Mouse (Mus musculus) heart, adult 18-20 months (tissue): ENCODE measurements around the gene Shc1. TPM values are rescaled to one million over a fixed set of nuclear protein-coding genes. Genes with fewer than 3 reads are reported as not detected.
A peak's percentile ranks its signal among the peaks of the same experiment; 100 is the strongest.

ENCODE experiments used
- DNase-seq, 2 experiments: peaks; one replicate each; pipeline ENCODE4 v3.0.0; 2021 to 2022; ENCODE audit warnings: mixed read lengths in 1 of 2
- total RNA-seq, 2 experiments: library from RNA; stranded (reverse); gene quantifications; 2 replicates each; pipeline ENCODE4 v1.2.3; 2021

Shc1 gene
- total RNA-seq, 2 experiments from 2014 or later, result 33.2 to 36.1 TPM

DNA sequence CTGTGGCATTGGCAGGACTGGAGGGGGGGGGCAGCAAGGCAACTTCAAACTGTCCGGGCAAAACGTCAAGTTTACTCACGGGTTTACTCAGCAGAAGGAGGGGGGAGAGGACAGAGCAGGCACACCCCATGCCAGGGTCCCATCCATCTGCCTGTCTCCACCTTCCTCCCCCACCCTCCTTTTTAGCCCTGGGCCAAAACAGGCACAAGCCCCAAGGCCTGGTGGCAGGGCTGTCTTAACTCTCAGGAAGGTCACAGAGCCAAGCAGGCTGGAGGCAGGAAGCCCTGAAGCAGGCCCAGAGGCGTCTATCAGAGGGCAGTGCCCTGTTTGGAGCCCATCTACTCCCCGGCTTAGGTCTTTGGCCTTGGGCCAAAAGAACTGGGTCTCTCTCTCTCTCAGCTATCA, 28.1 kb upstream of the Shc1 start:
- peak; percentile 72 to 81 for DNase-seq

DNA sequence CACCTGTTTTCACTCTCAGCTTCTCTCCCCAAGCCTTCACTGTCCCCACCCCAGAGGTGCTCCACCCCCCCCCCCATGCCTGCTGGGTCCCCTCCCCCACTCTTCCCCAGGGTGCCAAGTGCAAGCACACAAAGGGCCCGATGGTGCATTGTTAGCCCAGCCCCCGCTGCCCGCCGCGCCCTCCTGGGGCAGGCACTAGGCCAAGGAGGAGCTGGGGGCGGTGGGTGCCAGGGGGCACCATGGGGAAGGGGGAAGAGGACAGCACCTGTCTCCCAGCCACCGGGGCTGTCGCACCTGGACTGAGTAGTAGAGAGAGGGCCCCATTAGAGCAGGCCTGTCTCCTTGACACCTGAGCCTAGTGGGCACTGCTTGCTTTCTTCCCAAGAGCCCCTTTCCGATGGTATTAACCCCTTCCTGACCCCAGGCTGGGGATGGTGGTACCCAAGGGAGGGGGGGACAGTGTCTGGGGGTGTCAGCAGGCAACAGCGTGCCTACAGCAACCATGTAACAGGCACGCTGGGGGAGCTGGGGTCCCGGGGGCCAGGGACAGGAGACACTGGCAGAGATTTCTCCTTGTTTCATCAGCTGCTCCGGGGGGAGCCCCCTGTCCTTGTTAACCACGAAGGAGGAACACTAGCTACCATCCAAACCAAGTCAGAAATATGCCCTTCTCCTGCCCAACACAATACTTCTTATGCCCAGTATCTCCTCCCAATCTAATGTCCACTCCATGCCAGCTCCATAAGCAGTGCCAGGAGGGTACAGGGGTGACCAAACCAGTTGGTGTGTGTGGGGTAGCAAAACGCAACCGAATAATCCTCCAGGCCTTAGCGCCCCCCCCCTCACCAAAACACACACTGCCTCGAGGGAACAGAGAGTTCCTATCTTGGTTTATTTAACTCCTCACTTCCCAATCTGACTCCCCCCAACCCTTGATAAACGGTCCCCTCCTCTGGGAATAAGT, 27.3 kb upstream of the Shc1 start:
- DNase-seq, result peak in 1 of 2 experiments; percentile 48

DNA sequence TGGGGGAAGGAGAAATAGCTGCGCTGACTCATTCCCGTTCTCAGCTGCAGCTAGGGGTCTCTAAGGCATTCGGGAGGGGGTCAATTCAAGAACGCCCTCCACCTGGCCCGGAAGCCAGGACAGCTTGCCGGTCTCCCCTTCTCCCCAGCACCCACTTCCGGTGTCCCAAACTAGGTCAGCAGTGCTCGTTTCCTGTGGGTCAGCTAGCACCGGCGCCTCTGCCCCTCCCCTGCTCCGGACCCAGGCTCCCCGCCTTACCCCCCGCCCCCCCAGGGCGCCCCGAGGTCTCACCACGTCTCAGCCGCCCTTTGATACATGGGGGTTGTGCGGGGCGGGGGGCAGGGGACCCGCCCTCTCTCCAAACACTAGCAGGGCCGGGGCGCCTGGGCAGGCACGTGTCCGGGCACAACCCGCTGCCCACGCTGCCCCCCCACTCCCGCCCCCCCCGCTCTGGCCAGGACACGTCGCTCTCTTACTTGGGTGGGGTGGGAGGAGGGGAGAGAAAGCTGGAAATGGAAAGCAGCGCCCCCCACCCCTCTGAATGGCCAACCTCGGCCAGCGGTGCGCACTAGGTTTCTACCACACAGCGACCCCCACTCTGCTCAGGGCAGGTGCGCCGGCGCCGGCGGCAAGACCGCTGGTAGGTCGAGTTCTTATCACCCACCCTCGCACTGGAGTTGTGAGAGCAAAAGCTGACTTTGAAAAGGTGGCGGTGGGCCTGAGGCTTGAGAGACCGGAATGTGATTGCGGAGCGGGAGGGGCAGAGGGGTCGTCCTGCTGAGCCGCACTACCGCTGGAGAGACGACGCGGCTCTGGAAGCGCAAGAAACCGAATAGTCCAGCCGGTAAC, 26.4 kb upstream of the Shc1 start:
- peak; percentile 81 to 89 for DNase-seq

DNA sequence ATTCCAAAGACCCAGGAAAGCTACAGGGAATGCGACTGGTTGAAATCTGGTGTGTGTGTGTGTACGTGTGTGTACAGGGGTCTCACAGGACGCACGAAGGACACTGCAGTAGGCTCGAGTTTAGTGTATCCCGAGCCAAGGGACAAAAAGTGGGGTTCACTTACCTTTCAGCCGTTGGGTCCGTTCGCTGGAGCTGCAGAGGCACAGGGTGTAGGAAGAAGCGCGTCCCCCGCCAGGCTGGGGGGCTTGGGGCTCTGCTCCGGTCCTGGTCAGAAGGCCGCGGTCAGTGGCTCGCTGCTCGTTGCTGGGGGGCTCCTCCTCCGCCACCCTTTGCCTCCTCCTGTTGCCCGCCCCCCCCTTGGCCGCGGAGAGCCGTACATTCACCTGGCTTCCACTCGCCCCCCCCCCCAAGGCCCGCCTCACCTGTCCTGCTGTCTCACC, 25.4 kb upstream of the Shc1 start:
- peak; percentile 52 to 66 for DNase-seq

DNA sequence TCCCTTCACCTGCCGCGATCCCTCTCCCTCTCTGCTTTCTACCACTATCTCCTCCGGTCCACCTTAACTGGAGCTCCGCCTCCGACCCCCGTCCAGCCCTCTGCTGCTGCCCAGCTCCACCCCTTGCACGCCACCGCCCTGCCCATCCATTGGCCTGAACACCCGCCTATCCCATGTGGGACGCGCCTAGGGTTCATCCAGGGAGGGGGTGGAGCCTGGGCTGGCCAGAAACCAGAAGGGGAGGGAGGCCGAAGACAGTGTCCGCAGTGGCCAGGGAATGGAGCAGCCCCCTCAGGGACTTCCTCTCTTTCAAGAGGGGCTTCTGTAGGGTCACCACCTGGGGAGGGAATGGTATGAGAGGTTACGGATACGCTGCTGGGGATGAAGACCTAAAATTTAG, 24.6 kb upstream of the Shc1 start:
- peak; percentile 100 for DNase-seq

DNA sequence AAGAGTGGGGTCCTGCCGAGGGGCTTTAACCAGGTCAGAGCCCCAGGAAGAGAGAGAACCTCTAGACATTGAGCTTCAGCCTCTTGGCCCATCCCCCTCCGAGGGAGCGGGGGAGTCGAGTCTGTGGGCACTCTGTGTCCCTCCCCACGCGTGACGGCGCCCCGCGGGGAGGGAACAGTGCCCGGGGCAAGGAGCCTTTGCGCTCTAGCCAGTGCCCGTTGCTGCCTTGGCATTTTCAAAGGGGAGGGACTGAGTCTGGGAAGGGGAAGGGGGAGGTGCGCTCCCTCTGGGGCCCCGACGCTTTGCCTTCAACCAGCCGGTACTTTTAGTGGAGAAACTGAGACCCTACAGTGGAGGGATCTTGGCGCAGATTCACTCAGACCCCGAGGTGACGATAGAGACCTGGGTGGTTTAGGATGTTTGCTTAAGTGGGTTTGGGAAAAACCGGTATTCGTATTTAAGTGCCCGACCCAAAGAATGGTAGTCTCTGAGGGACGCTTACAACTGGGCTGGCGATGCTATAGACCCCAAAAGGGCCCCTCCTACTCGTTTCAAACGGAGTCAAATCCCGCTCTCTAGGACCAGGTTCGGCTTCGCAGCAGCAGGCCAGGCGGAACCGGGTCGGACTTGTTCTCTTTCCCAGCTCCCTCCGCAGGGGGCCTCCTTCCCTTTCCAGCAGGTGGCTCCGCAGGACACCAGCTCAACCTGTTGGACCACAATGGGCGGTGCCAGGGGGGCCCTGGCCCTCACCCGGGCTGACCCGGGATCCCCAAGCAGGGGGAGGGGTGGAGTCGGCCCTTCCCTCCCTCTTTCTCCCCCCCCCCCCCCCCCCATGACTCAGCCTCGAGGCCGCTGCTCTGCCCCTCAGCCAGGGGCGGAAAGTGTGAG, 24.0 kb upstream of the Shc1 start, which contains the start of gene Zbtb7b:
Zbtb7b (minus strand) TSS at position 771 of the 888 bp plus-strand sequence.
- DNase-seq, result peak; percentile 83 to 84

DNA sequence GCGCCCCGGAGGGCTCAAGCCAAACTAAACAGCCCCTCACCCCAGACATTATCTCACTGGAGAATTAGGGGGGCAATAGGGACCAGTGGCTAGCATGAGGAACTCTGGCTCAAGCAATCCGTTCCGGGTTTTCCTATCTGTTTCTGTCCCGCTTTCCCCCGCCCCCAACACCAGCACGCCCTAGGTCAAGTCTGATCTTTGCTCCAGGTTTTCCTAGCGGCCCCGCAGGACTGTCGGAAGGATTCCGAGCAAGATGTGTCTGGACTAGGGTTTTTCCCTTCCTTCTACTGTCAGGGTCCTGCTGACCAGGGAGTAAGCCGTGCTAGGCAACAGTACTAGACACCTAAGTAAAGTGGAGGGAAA, 23.4 kb upstream of the Shc1 start:
- DNase-seq, result peak; percentile 90 to 91

DNA sequence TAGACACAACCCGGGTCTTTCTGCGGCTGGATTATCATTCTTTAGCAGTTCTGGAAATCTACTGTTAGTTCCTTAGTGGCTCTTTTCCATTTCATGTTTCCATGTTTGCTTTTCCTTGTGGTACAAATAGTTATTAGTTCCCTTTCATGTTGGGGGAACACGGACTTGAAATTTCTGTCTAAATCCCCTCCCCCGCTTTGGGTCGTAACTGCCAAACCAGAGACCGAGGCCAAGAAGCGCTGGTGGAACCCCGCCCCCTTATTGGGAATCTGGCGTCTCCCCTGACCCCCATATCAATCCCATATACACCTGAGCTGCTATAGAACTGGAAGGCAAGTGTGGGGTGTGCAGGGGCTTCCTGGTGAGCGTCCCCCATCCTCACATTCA, 22.8 kb upstream of the Shc1 start:
- peak in 1 of 2 experiments; percentile 51 for DNase-seq

DNA sequence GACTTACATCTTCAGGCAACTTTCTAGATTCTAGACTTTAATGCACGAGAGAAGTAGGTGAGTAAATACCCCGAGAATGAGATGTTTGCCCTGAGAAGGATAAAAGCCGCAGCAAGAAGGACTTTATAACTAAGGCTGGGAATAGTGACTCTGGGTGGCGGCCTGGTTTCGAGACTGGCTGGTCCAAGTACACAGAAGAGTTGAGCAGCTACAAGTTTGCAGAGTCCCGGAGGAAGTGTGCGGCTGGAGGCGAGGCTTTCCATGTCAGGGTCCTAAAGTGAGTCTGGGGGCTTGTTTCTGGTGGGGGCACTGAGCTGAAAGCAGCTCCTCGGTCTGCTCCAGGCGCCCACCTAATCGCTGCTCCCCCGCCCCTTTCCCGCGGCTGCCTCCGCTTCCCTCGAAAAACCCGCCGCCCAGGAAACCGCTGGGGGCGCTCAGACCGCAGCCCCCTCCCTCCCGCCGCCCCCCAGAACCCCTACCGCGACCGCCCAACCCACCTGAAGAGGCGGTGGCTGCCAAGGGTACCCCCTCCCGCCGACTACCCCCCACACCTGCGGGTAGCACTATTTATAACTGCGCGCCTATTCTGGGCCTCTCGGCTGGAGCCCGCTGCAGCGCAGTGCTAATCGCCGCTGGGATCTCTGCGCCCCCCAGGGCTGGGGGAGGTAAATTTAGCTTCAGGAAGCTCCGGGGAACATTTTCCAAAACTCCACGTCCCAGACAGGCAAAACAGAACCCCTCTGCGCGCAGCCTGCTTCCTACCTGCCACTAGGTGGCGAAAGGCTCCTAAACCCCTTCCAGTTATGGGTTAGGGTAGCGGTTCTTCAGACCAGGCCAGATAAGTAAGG, 22.2 kb upstream of the Shc1 start:
- peak; percentile 80 to 84 for DNase-seq

DNA sequence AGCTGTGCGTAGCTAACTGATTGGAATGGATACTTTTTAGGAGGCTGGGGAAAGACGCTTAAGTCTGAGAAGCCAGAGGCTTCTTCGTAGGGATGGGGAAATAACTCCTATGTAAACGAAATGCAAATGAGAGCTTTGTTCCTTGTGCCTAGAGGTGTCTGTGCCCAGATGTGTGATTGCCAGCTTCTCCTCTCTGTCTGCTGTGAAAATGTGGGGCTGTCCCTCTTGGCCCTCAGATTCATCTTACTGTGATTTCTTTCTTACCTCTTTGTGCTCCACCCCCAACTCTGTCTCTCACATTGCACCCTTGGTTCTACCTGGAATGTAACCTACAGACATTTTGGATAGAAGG, 21.6 kb upstream of the Shc1 start:
- no peak for DNase-seq

DNA sequence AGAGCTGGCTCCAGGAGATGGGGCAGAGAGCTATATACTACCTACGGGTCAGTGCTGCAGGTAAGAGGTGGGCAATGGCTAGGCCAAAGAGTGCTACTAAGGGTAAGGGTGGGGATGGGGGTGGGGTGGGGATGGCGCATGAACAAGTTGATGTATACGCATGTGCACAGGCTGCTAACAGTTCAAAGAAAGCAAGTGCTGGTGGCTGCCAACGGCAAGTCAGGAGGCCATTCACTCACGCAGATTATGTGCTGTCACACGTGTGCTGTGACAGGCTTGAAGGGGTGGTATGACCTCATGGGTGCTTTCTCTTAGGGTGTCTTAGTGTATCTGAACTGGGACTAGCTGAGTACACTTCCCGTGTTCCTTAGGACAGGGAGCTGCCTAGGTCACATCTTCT, 16.9 kb upstream of the Shc1 start:
- no peak for DNase-seq

DNA sequence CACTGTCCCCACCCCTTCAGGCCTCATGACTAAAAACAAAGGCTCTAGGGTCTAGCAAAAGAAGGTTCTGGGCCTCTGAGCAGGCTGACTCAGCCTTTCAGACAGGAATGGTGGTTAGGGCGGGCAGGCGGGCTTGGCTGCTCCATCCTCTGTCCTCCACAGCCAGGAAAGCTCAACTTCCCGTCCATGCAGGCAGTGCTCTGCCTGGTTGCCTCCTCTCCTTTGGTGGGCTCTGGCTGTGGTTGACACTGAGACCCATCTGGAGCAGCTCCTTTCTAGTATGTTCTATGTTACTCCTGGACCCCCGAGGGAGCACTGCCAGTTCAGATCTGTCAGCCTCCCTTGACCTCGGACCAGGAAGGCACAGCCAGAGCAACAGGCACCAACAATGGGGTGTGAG, 15.6 kb upstream of the Shc1 start, which contains the start of gene Lenep:
Lenep (minus strand) TSS at position 101 of the 400 bp plus-strand sequence.
- DNase-seq, result no peak

DNA sequence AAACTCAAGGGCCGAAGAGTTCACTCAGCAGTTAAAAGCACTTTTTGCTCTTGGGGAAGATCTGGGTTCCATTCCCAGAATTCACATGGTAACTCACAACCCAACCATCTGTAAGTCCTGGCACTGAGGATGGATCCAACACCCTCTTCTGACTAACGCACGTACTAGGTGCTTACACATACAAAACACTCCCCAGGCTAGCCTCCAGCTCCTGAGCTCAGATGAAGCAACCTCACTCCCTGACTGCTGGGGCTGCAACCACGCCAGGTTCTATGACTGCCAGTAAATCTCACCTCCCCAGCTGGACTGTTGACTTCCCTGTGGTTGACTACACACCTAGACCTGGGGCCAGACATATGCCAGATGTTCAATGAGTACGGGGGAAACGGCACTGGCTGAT, 11.4 kb upstream of the Shc1 start:
- no peak for DNase-seq

DNA sequence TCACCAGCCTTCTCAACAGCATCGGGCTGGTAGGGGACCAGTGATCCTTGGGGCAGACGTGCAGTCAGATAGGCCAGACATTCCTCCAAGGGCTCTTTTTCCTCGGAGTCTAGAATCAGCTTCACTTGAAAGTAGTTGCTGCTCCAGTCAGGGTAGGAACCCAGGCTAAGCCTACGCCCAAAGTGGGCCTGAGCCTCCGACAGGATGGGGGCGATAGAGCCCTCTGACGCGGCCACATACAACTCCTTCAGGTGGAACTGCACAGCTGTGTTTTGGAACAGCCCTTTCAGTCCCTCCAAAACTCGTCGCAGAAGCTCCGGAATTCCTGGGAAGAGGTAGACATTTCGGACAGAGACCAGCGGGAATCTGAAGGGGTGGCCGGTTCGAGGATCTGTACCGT, 9.8 kb upstream of the Shc1 start:
- no peak for DNase-seq

DNA sequence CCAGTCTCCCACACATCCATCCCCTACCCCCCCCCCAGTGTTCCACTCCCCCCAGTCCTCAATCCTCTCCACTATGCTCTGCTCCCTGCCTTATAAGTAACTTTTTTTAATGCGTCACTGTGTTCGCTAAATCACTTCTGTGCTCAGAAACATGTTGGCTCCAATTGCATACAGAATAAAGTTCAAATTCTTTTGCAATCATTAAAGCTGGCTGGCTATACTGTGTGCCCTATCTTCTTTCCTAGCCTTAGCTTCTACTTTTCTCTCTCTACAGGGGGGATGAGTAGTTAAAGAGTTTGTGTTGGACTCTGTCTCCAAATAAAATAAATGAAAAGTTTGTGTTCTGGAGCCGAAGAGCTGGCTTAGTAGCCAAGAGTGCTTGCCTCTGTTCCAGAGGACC, 8.5 kb upstream of the Shc1 start:
- no peak for DNase-seq

DNA sequence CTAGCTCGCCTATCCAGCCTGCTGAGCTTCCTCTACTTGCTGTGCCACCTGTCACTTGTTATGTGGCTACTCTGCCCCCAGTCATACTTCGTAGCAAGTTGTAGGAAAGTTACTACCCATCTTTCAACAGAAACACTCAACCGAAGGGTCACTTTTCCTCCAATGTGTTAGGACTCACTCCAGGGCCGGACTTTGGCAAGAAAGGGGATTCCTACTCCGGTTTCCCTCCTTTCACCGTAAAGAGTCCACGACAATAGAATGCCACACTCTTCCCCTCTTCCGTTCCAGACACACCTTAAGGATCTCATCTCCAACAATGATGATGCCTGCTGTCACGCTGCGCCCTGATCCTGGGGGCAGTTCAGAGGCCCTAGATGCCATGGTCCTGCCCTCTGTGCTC, 7.4 kb upstream of the Shc1 start:
- DNase-seq, result no peak

DNA sequence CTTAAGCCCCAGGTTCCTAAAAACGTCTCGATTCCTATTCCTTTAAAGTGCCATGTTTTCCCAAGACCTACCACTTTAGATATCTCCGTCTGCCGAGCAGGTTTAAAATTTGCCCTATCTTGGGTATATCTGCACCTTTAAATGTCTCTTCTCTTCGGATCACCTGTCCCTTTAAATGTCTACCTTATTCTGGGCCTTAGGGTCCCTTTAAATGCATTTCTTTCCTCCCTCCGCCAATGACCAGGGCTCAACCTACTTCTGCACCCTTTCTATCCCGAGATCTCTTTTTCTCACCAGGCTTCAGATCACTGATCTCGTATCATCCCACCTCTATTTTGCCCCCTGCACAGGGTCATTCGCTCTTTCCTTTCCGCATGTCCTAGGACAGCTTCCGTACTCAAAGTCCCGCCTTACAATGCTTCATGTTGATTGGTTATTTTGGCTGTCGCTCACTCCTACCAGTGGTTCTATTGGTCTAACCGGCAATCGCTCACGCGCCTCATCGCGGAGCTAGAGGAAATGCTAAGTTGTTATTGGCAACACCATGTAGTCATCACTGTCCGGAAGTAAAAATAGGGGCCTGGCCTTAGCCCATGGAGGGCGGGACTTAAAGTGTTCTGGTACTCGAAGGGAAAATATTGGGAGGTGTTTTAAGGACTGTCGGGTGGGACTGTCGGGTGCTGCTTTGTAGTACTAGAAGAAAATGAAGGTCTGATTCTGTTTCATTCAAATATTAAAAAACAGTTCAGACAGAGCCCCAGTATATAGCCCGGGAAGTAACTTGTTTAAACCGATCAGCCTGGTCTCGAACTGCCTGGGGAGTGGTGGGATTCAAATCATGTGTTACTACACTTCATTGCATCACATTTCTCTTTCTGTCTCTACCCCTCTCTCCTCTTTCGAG, 6.5 kb upstream of the Shc1 start, which contains the start of gene Flad1:
Flad1 (minus strand) TSS at position 381 of the 904 bp plus-strand sequence.
- peak; percentile 99 to 100 for DNase-seq

DNA sequence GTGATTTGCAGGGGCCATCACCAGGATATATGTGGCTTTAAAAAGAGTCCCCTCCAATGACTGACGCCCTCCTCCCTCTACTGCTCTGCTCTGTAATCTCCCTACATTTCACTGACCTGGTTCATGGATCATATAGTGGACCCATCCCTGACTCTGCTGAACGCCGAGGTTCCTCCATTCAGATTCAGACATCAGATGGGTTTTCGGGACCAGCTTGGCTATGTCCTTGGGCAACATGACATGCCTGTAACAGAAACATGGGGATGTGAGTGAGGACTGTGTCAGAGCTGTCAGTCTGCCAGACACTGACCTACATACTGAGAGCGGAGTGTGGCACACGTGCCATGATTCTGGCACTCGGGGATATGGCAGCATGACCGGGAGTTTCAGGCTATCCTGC, 2.1 kb upstream of the Shc1 start:
- DNase-seq, result no peak

DNA sequence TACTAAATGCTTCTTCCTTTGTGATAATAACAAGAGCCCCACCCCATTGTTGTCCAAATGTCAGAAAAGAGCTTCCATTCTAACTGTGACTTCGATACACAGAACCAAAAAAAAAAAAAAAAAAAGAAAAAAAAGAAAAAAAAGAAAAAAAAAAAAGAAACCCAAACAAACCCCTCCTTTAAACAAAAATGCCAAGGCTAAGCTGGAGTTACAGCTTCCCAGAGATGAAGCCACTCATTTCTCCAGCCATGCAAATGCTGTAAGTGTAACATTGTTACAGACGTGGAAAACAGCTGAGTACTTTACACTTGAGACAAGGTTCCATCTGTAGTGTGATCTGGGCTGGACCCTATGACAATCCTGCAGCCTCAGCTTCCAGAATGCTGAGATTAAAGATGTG, 1.1 kb upstream of the Shc1 start:
- DNase-seq, result no peak

DNA sequence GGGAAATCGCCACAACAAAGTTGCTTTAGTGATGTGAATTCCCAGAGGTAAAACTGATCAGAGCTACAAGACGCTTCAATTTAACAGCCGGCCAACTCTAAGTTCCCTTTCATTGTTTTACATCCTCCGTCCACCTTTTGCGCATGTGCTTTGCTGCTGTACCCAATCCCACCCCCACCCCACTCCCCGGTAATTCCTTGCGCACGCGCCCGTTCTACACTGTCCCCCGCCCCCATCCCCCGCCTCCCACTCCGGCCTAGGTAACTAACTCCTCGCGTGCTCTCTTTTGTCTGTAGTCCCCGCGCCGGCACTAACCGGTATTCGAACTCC, 438 bp upstream of the Shc1 start:
- DNase-seq, result no peak
